Mouse (Mus musculus): ENCODE measurements around the gene Copz1.

DNA sequence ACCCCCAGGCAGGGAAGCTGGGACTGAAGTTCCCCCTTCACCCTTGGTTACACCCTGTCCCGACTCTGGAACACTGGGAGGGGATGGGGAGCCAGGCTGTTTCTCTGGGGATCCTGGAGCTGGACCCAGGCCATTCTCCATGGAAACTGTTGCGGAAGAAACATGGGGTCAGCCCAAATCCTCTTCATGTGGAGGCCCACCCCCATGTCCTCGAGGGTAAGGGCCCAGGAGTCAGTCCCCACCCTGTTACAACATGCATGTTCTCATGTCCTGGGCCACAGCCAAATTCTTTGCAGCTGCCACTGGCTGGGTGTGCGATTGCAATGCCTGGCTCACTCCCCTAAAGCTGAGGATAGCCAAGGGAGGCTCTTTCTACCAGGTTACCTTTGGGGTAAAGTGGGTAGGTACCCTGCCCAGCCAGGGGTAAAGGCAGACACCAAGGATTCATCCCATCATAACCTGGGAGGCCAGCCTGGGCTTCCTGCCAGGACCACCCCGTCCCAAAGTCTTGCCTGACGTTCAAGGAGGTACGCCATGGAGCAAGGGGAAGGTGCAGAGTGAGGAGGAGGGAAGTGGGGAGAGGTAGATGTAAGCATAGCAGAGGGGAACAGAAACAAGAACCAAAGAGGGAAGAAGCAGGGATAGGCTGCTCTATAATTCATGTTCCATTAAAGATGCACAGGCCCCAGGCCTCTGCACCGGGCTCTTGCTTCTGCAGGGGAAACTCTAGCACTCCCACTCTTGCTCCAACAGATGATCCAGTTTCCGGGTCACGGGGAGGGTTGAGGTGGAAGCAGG lies 43.7 kb downstream of the Copz1 start:
- no peak for TF ChIP-seq GATA1 (IDR thresholded peaks at IDR 0.05; ENCODE audit: low read length)
- TF ChIP-seq TAL1 (IDR thresholded peaks at IDR 0.05; ENCODE audit: low read length): no peak

All from erythroblast, embryonic 14.5 days (primary cell).